14 mouse cellular contexts compared by ENCODE assay signal in genomic region chr7:68070030-68070429, GRCm38 (mm10).
DNase-seq lines count a peak whose midpoint lies in the region; ATAC-seq and TF ChIP-seq lines count a peak whose summit lies in the region.
"Had no signal": no experiment of that assay in that cellular context is flagged by ENCODE, and none has a peak within 500 bp of the region (broad histone marks: within the 10 kb centered on the region; RNA-seq: fewer than 3 reads in every experiment).

No protein-coding gene starts in this region.

- TF ChIP-seq POLR2A in myocyte (IDR thresholded peaks at IDR 0.05; ENCODE audit: insufficient read length, low read depth), result no peak

- no peak overlapping the region for H3K4me2 ChIP-seq in heart, embryonic 11.5 days
- H3K4me2 ChIP-seq in liver, embryonic 11.5 days, result peak overlapping the region; percentile 44
- H3K4me2 ChIP-seq in myocyte (ENCODE audit: low read depth), result peak overlapping the region; percentile 74
- H3K4me2 ChIP-seq: embryonic facial prominence, embryonic 15.5 days; forebrain, embryonic 13.5 days; limb, embryonic 12.5 days had no signal

- H3K36me3 ChIP-seq in heart, embryonic 11.5 days (ENCODE audit: control insufficient read depth, insufficient read depth, low read length), result no peaks in the 10 kb centered on the region
- no peaks in the 10 kb centered on the region for H3K36me3 ChIP-seq in liver, embryonic 11.5 days (ENCODE audit: control insufficient read depth, insufficient read depth, low read length)
- no peaks in the 10 kb centered on the region for H3K36me3 ChIP-seq in myocyte (ENCODE audit: control insufficient read depth, insufficient read depth)
- H3K36me3 ChIP-seq: embryonic facial prominence, embryonic 15.5 days; limb, embryonic 12.5 days had no signal

- no peak for DNase-seq in heart, adult 9 months (ENCODE audit: low spot score in 2 of 2)
- DNase-seq in liver, embryonic 11.5 days (ENCODE audit: low spot score), result no peak
- DNase-seq in liver, result no peak
- DNase-seq in c-Kit-positive CD71-positive TER-119-positive erythroid progenitor cells, embryonic 14.5 days (ENCODE audit: low spot score), result peak; percentile 8
- DNase-seq in gastrocnemius, adult 2 months, result no peak
- DNase-seq in thymus, postnatal 14 days, result no peak
- DNase-seq: B cell, adult 2 months had no signal

- 30% methylated on average over 3 of the region's 3 CpGs for WGBS in heart, embryonic 11.5 days (ENCODE audit: insufficient replicate concordance)
- 11% methylated on average over 3 of the region's 3 CpGs for WGBS in liver, embryonic 11.5 days

- 0 out of 2 replicates have a peak overlapping the region, but pooled peaks have one; percentile 41 for H3K27ac ChIP-seq in heart, embryonic 11.5 days (ENCODE audit: low read depth, low read length)
- no peak overlapping the region for H3K27ac ChIP-seq in liver, embryonic 11.5 days (ENCODE audit: low read depth, low read length)
- no peak overlapping the region for H3K27ac ChIP-seq in gastrocnemius, adult 2 months
- H3K27ac ChIP-seq: embryonic facial prominence, embryonic 15.5 days; forebrain, embryonic 13.5 days; hindbrain, embryonic 10.5 days; limb, embryonic 12.5 days; macrophage had no signal

- ATAC-seq in heart, embryonic 11.5 days (replicated peaks; ENCODE audit: insufficient number of reproducible peaks, low FRiP score, low TSS enrichment), result no peak
- ATAC-seq in liver, embryonic 11.5 days (replicated peaks; ENCODE audit: low FRiP score), result peak; percentile 51; the same call in 1 of the 2 replicates

- H3K79me2 ChIP-seq in myocyte (ENCODE audit: control insufficient read depth, insufficient read depth), result peaks cover 45% of the 10 kb centered on the region

- H3K9me3 ChIP-seq in heart, embryonic 11.5 days (replicated peaks; ENCODE audit: control insufficient read depth, low read length), result no peaks in the 10 kb centered on the region
- no peaks in the 10 kb centered on the region for H3K9me3 ChIP-seq in liver, embryonic 11.5 days (ENCODE audit: control insufficient read depth, low read length)
- H3K9me3 ChIP-seq: embryonic facial prominence, embryonic 15.5 days; forebrain, embryonic 13.5 days; hindbrain, embryonic 10.5 days; limb, embryonic 12.5 days had no signal

- H3K9ac ChIP-seq in heart, embryonic 11.5 days (ENCODE audit: low read depth, low read length), result no peak overlapping the region
- H3K9ac ChIP-seq in liver, embryonic 11.5 days (ENCODE audit: low read depth, low read length), result no peak overlapping the region
- H3K9ac ChIP-seq: embryonic facial prominence, embryonic 15.5 days; forebrain, embryonic 13.5 days; limb, embryonic 12.5 days had no signal

- H3ac ChIP-seq in myocyte (ENCODE audit: control insufficient read depth, insufficient read length), result no peak overlapping the region

- no peaks in the 10 kb centered on the region for H3K27me3 ChIP-seq in heart, embryonic 11.5 days (ENCODE audit: control insufficient read depth, insufficient read depth, low read length)
- no peaks in the 10 kb centered on the region for H3K27me3 ChIP-seq in liver, embryonic 11.5 days (replicated peaks; ENCODE audit: control insufficient read depth, insufficient read depth, low read length)
- no peaks in the 10 kb centered on the region for H3K27me3 ChIP-seq in myocyte (ENCODE audit: control insufficient read depth, insufficient read depth, insufficient read length)
- H3K27me3 ChIP-seq: embryonic facial prominence, embryonic 15.5 days; forebrain, embryonic 13.5 days; limb, embryonic 12.5 days had no signal

- intact Hi-C loops in gastrocnemius, adult 2 months (cut with DNase I), result no loop called here

- no peak for TF ChIP-seq CTCF in gastrocnemius, adult 2 months (IDR thresholded peaks at IDR 0.05)

- H3K4me3 ChIP-seq in heart, embryonic 11.5 days (ENCODE audit: low read depth, low read length), result no peak overlapping the region
- no peak overlapping the region for H3K4me3 ChIP-seq in liver, embryonic 11.5 days (ENCODE audit: low read depth, low read length)
- no peak overlapping the region for H3K4me3 ChIP-seq in myocyte
- H3K4me3 ChIP-seq in gastrocnemius, adult 2 months, result no peak overlapping the region
- H3K4me3 ChIP-seq: embryonic facial prominence, embryonic 15.5 days; forebrain, embryonic 13.5 days; hindbrain, embryonic 10.5 days; limb, embryonic 12.5 days had no signal

- peaks cover 63% of the 10 kb centered on the region for H3K4me1 ChIP-seq in heart, embryonic 11.5 days (ENCODE audit: control insufficient read depth, insufficient read depth, low read length)
- H3K4me1 ChIP-seq in liver, embryonic 11.5 days (replicated peaks; ENCODE audit: control insufficient read depth, insufficient read depth, low read length), result peaks cover 18% of the 10 kb centered on the region

TF ChIP-seq in myocyte, 11 proteins besides CTCF, POLR2A, EP300 and RAD21:
- no peak for TF ChIP-seq CEBPB (IDR thresholded peaks at IDR 0.05; ENCODE audit: insufficient read depth, poor library complexity, severe bottlenecking)
- no peak for TF ChIP-seq REST (IDR thresholded peaks at IDR 0.05; ENCODE audit: insufficient read depth, insufficient read length)
- TF ChIP-seq SRF (IDR thresholded peaks at IDR 0.05; ENCODE audit: control insufficient read depth, insufficient read length, low read depth), result no peak
- no peak for TF ChIP-seq USF1 (IDR thresholded peaks at IDR 0.05; ENCODE audit: low read depth)
- TF ChIP-seq E2F4 (IDR thresholded peaks at IDR 0.05; ENCODE audit: insufficient read depth), result no peak
- TF ChIP-seq TCF12 (IDR thresholded peaks at IDR 0.05; ENCODE audit: insufficient read depth, poor library complexity, severe bottlenecking), result no peak
- TF ChIP-seq POLR2AphosphoS2 (IDR thresholded peaks at IDR 0.05; ENCODE audit: insufficient read length, low read depth), result no peak
- no peak for TF ChIP-seq MYOD1 (IDR thresholded peaks at IDR 0.05; ENCODE audit: control insufficient read depth in 1 of 3, insufficient read length in 2 of 3, low read depth in 2 of 3)
